Mouse (Mus musculus) adipocyte (in vitro differentiated cells): Measurements from ENCODE around the gene Intu.

Experiments used
- DNase-seq: peaks from one replicate; pipeline ENCODE4 v3.0.0-alpha.2; 2016; ENCODE audit warnings: low spot score

Intu gene

GRCm38 (mm10) chr3:40531286-40532141, at the start of gene Intu:
Gene Intu (plus strand): TSS chr3:40531286.
- no peak for DNase-seq

GRCm38 (mm10) chr3:40483221-40483654, 47.8 kb upstream of the Intu start:
- DNase-seq = no peak

- DNase-seq = no peak
Measured at GRCm38 (mm10) chr3:40487381-40487780, 43.7 kb upstream of the Intu start.

GRCm38 (mm10) chr3:40491742-40492141, 39.3 kb upstream of the Intu start:
- no peak for DNase-seq

- peak; percentile 18 for DNase-seq
Measured at GRCm38 (mm10) chr3:40498898-40499297, 32.2 kb upstream of the Intu start.

GRCm38 (mm10) chr3:40500157-40500808, 30.8 kb upstream of the Intu start:
- DNase-seq = no peak

- no peak for DNase-seq
Measured at GRCm38 (mm10) chr3:40504377-40504776, 26.7 kb upstream of the Intu start.

- no peak for DNase-seq
Measured at GRCm38 (mm10) chr3:40505451-40506014, 25.6 kb upstream of the Intu start.

GRCm38 (mm10) chr3:40508927-40509576, 22.0 kb upstream of the Intu start:
- DNase-seq = no peak

GRCm38 (mm10) chr3:40510567-40510966, 20.5 kb upstream of the Intu start:
- no peak for DNase-seq

GRCm38 (mm10) chr3:40512936-40513829, 17.9 kb upstream of the Intu start:
- DNase-seq = no peak

- DNase-seq = no peak
Measured at GRCm38 (mm10) chr3:40518240-40518639, 12.8 kb upstream of the Intu start.

- DNase-seq = no peak
Measured at GRCm38 (mm10) chr3:40519555-40519954, 11.5 kb upstream of the Intu start.

- no peak for DNase-seq
Measured at GRCm38 (mm10) chr3:40520567-40520966, 10.5 kb upstream of the Intu start.

GRCm38 (mm10) chr3:40522446-40522845, 8.6 kb upstream of the Intu start:
- DNase-seq = peak; percentile 28

GRCm38 (mm10) chr3:40522846-40523245, 8.2 kb upstream of the Intu start:
- no peak for DNase-seq

GRCm38 (mm10) chr3:40523371-40523783, 7.7 kb upstream of the Intu start:
- peak; percentile 57 for DNase-seq

- DNase-seq = no peak
Measured at GRCm38 (mm10) chr3:40524841-40525240, 6.2 kb upstream of the Intu start.

GRCm38 (mm10) chr3:40525341-40525740, 5.7 kb upstream of the Intu start:
- DNase-seq = peak; percentile 55

GRCm38 (mm10) chr3:40526095-40526494, 5.0 kb upstream of the Intu start:
- no peak for DNase-seq

GRCm38 (mm10) chr3:40527218-40527617, 3.9 kb upstream of the Intu start:
- no peak for DNase-seq
